In genomic region chr6:32445246-32445645, GRCm38 (mm10) we compare ENCODE assay signal across 28 mouse cellular contexts.
DNase-seq lines count a peak whose midpoint lies in the region; ATAC-seq and TF ChIP-seq lines count a peak whose summit lies in the region.
"Had no signal": no experiment of that assay in that cellular context is flagged by ENCODE, and none has a peak within 500 bp of the region (broad histone marks: within the 10 kb centered on the region; RNA-seq: fewer than 3 reads in every experiment).

No protein-coding gene starts in this region.

- no peak overlapping the region for H3K4me2 ChIP-seq in lung, postnatal 0 days (replicated peaks; ENCODE audit: low read depth, low read length)
- H3K4me2 ChIP-seq in hindbrain, postnatal 0 days (ENCODE audit: low read depth, low read length): no peak overlapping the region
- H3K4me2 ChIP-seq: heart, embryonic 15.5 days; hindbrain, embryonic 12.5 days; kidney, embryonic 15.5 days; limb, embryonic 15.5 days; liver, embryonic 15.5 days; lung, embryonic 14.5 days; midbrain, embryonic 15.5 days had no signal

- ATAC-seq in lung, postnatal 0 days: no peak
- ATAC-seq in hindbrain, postnatal 0 days: no peak
- ATAC-seq: forebrain, embryonic 16.5 days; intestine, postnatal 0 days; Patski had no signal

- H3K36me3 ChIP-seq in limb, embryonic 10.5 days: no peaks in the 10 kb centered on the region
- H3K36me3 ChIP-seq in lung, postnatal 0 days (ENCODE audit: insufficient read depth, low read length): no peaks in the 10 kb centered on the region
- no peaks in the 10 kb centered on the region for H3K36me3 ChIP-seq in hindbrain, postnatal 0 days (ENCODE audit: insufficient read depth, low read length)
- H3K36me3 ChIP-seq: heart, embryonic 15.5 days; hindbrain, embryonic 12.5 days; kidney, embryonic 15.5 days; limb, embryonic 15.5 days; liver, embryonic 15.5 days; midbrain, embryonic 10.5 days; midbrain, embryonic 15.5 days had no signal

- no peaks in the 10 kb centered on the region for H3K27me3 ChIP-seq in limb, embryonic 10.5 days (ENCODE audit: low read depth, poor library complexity, severe bottlenecking)
- H3K27me3 ChIP-seq in lung, postnatal 0 days (replicated peaks; ENCODE audit: insufficient read depth, low read length): no peaks in the 10 kb centered on the region
- no peaks in the 10 kb centered on the region for H3K27me3 ChIP-seq in hindbrain, postnatal 0 days (ENCODE audit: insufficient read depth, low read length)
- H3K27me3 ChIP-seq: heart, embryonic 15.5 days; hindbrain, embryonic 12.5 days; kidney, embryonic 15.5 days; limb, embryonic 15.5 days; liver, embryonic 15.5 days; midbrain, embryonic 15.5 days; Patski had no signal

- H3K9ac ChIP-seq in lung, postnatal 0 days (replicated peaks; ENCODE audit: low read depth): no peak overlapping the region
- no peak overlapping the region for H3K9ac ChIP-seq in hindbrain, postnatal 0 days (replicated peaks; ENCODE audit: low read length)
- H3K9ac ChIP-seq: heart, embryonic 15.5 days; hindbrain, embryonic 12.5 days; kidney, embryonic 15.5 days; limb, embryonic 15.5 days; liver, embryonic 15.5 days; lung, embryonic 14.5 days; midbrain, embryonic 15.5 days had no signal

- TF ChIP-seq CTCF in layer of hippocampus, adult 2 months (conservative IDR thresholded peaks at IDR 0.05): no peak
- TF ChIP-seq CTCF in lung, postnatal 0 days (IDR thresholded peaks at IDR 0.05): no peak
- TF ChIP-seq CTCF in hindbrain, postnatal 0 days (IDR thresholded peaks at IDR 0.05; ENCODE audit: low read depth): no peak

- WGBS in limb, embryonic 10.5 days: 9% methylated on average over 2 of the region's 2 CpGs
- 48% methylated on average over 2 of the region's 2 CpGs for WGBS in lung, postnatal 0 days
- 62% methylated on average over 2 of the region's 2 CpGs for whole genome bisulfite sequencing in hindbrain, postnatal 0 days

- H3K27ac ChIP-seq in layer of hippocampus, adult 2 months: peak overlapping the region; percentile 84
- peak overlapping the region; percentile 75 for H3K27ac ChIP-seq in limb, embryonic 10.5 days
- H3K27ac ChIP-seq in lung, postnatal 0 days (ENCODE audit: low read length): no peak overlapping the region
- H3K27ac ChIP-seq in hindbrain, postnatal 0 days: no peak overlapping the region
- H3K27ac ChIP-seq: heart, embryonic 15.5 days; hindbrain, embryonic 12.5 days; kidney, embryonic 15.5 days; limb, embryonic 15.5 days; liver, embryonic 15.5 days; midbrain, embryonic 10.5 days; midbrain, embryonic 15.5 days had no signal

- H3K4me3 ChIP-seq in layer of hippocampus, adult 2 months: no peak overlapping the region
- H3K4me3 ChIP-seq in limb, embryonic 10.5 days: no peak overlapping the region
- no peak overlapping the region for H3K4me3 ChIP-seq in lung, postnatal 0 days (ENCODE audit: low read depth, low read length)
- H3K4me3 ChIP-seq in hindbrain, postnatal 0 days (ENCODE audit: low read length): no peak overlapping the region
- H3K4me3 ChIP-seq: erythroblast, embryonic 14.5 days; heart, embryonic 15.5 days; hindbrain, embryonic 12.5 days; kidney, embryonic 15.5 days; limb, embryonic 15.5 days; liver, embryonic 15.5 days; midbrain, embryonic 10.5 days; midbrain, embryonic 15.5 days had no signal

- no peak for TF ChIP-seq EP300 in lung, postnatal 0 days (IDR thresholded peaks at IDR 0.05)

- H3K9me3 ChIP-seq in limb, embryonic 10.5 days (replicated peaks): no peaks in the 10 kb centered on the region
- no peaks in the 10 kb centered on the region for H3K9me3 ChIP-seq in lung, postnatal 0 days (ENCODE audit: low read length)
- no peaks in the 10 kb centered on the region for H3K9me3 ChIP-seq in hindbrain, postnatal 0 days (ENCODE audit: low read length)
- H3K9me3 ChIP-seq: heart, embryonic 15.5 days; hindbrain, embryonic 12.5 days; kidney, embryonic 15.5 days; limb, embryonic 15.5 days; liver, embryonic 15.5 days; midbrain, embryonic 10.5 days; midbrain, embryonic 15.5 days had no signal

- DNase-seq in layer of hippocampus, adult 2 months (ENCODE audit: low spot score in 2 of 2): no peak
- DNase-seq in layer of hippocampus, postnatal 10 days (ENCODE audit: low spot score in 2 of 2): no peak
- peak; percentile 41 for DNase-seq in embryo, embryonic 11 days
- peak; percentile 61 for DNase-seq in limb, embryonic 10.5 days (ENCODE audit: low spot score)
- DNase-seq in lung, postnatal 0 days (ENCODE audit: low spot score): no peak
- no peak for DNase-seq in hindbrain, postnatal 0 days (ENCODE audit: low spot score)
- no peak for DNase-seq in urinary bladder, adult 18-20 months (ENCODE audit: low spot score in 2 of 2)
- DNase-seq: adrenal gland, postnatal 10 days; cerebellum, adult 11 months; cerebellum, adult 9-10 months; cerebellum, postnatal 36 days; heart, postnatal 36 days; kidney, postnatal 25 days; lung, embryonic 14.5 days; right cerebral cortex, adult 18-20 months; spleen, adult 18-20 months; thymus, postnatal 25 days had no signal

- H3K4me1 ChIP-seq in limb, embryonic 10.5 days: peaks cover 49% of the 10 kb centered on the region
- no peaks in the 10 kb centered on the region for H3K4me1 ChIP-seq in lung, postnatal 0 days (ENCODE audit: insufficient read depth, low read depth, low read length)
- 0 out of 2 replicates have a peak, but pooled peaks cover 4% of the 10 kb centered on the region for H3K4me1 ChIP-seq in hindbrain, postnatal 0 days (ENCODE audit: insufficient read depth, low read length)
- H3K4me1 ChIP-seq: kidney, embryonic 15.5 days; limb, embryonic 15.5 days; liver, embryonic 15.5 days; midbrain, embryonic 10.5 days had no signal

Comparison
In these comparisons a context has a peak if more than half of its experiments do, and no peak if none do; other contexts are left out.
1. DNase-seq: peak in embryo, embryonic 11 days (single experiment) and limb, embryonic 10.5 days (single experiment); none in layer of hippocampus, adult 2 months (0 of 2), layer of hippocampus, postnatal 10 days (0 of 2), lung, postnatal 0 days (single experiment), hindbrain, postnatal 0 days (single experiment) and urinary bladder, adult 18-20 months (0 of 2).
2. H3K27ac ChIP-seq: peak in layer of hippocampus, adult 2 months (single experiment) and limb, embryonic 10.5 days (single experiment); none in lung, postnatal 0 days (single experiment) and hindbrain, postnatal 0 days (single experiment).